Mouse (Mus musculus) left cerebral cortex, postnatal 10 days (tissue): ENCODE data around the gene Sox5. TPM values are rescaled to one million over a fixed set of nuclear protein-coding genes. Genes with fewer than 3 reads are reported as not detected.

Source experiments
- DNase-seq, 2 experiments: peaks; one replicate each; pipeline ENCODE4 v3.0.0; 2021 to 2022; ENCODE audit warnings: low spot score in 2 of 2, mixed read lengths in 1 of 2; ENCODE audit errors: extremely low spot score in 1 of 2
- intact Hi-C: fragments of 180-260 bp; cut with DNase I; formaldehyde crosslinking; loops from one replicate; pipeline ENCODE4 v1.15.1; 2025
- total RNA-seq, 2 experiments: library from RNA; stranded (reverse); gene quantifications; 2 replicates each; pipeline ENCODE4 v1.2.3; 2021

The Sox5 gene
- total RNA-seq, result 10 to 100 TPM; 77.5 to 78.6 TPM

- intact Hi-C loops, result no loop called here
Observed at GRCm38 (mm10) chr6:144781431-144782030, at the start of gene Sox5. Gene Sox5, minus strand, starts transcription at chr6:144781977.

GRCm38 (mm10) chr6:144825018-144825602 is 43.3 kb upstream of the Sox5 start:
- DNase-seq, result no peak
- intact Hi-C loops, result no loop called here

More at GRCm38 (mm10) chr6:144781431-144782030, at the start of gene Sox5:
- peak; percentile 30 to 79 for DNase-seq

- intact Hi-C loops, result no loop called here
- no peak for DNase-seq
Observed at GRCm38 (mm10) chr6:144824153-144824552, 42.4 kb upstream of the Sox5 start.

GRCm38 (mm10) chr6:144822594-144822993 is 40.8 kb upstream of the Sox5 start:
- intact Hi-C loops, result no loop called here
- DNase-seq, result no peak

- no peak for DNase-seq
- intact Hi-C loops, result no loop called here
Observed at GRCm38 (mm10) chr6:144821019-144821418, 39.2 kb upstream of the Sox5 start.

GRCm38 (mm10) chr6:144818016-144818415 is 36.2 kb upstream of the Sox5 start:
- intact Hi-C loops, result no loop called here
- no peak for DNase-seq

GRCm38 (mm10) chr6:144817329-144817932 is 35.7 kb upstream of the Sox5 start:
- intact Hi-C loops, result no loop called here
- no peak for DNase-seq

- intact Hi-C loops, result no loop called here
- no peak for DNase-seq
Observed at GRCm38 (mm10) chr6:144815542-144815941, 33.8 kb upstream of the Sox5 start.

GRCm38 (mm10) chr6:144814931-144815364 is 33.2 kb upstream of the Sox5 start:
- intact Hi-C loops, result loop anchor here (5.0 kb wide), 1 partner anchor 313 kb away; no protein-coding TSS in a partner anchor
- DNase-seq, result peak; percentile 43 to 65

GRCm38 (mm10) chr6:144804321-144804720 is 22.5 kb upstream of the Sox5 start:
- DNase-seq, result no peak
- intact Hi-C loops, result no loop called here

- intact Hi-C loops, result no loop called here
- DNase-seq, result no peak
Observed at GRCm38 (mm10) chr6:144803063-144803462, 21.3 kb upstream of the Sox5 start.

- intact Hi-C loops, result no loop called here
Observed at GRCm38 (mm10) chr6:144794356-144794755, 12.6 kb upstream of the Sox5 start.

GRCm38 (mm10) chr6:144792871-144793270 is 11.1 kb upstream of the Sox5 start:
- no peak for DNase-seq
- intact Hi-C loops, result no loop called here

More at GRCm38 (mm10) chr6:144794356-144794755, 12.6 kb upstream of the Sox5 start:
- no peak for DNase-seq

- no peak for DNase-seq
- intact Hi-C loops, result no loop called here
Observed at GRCm38 (mm10) chr6:144783295-144783694, 1.5 kb upstream of the Sox5 start.

- no peak for DNase-seq
- intact Hi-C loops, result no loop called here
Observed at GRCm38 (mm10) chr6:144782866-144783265, 1.1 kb upstream of the Sox5 start.

GRCm38 (mm10) chr6:144782031-144782857 is 467 bp upstream of the Sox5 start:
- DNase-seq, result peak in 1 of 2 experiments; percentile 22
- intact Hi-C loops, result no loop called here

- no peak for DNase-seq
- intact Hi-C loops, result no loop called here
Observed at GRCm38 (mm10) chr6:144780608-144781285, 1.0 kb downstream of the Sox5 start.

- DNase-seq, result no peak
- intact Hi-C loops, result no loop called here
Observed at GRCm38 (mm10) chr6:144779945-144780607, 1.7 kb downstream of the Sox5 start.
